Mouse (Mus musculus): ENCODE measurements around the gene Hdac6. TPM values are rescaled to one million over a fixed set of nuclear protein-coding genes. Genes with fewer than 3 reads are reported as not detected.

Gene Hdac6
- total RNA-seq (2023) = 17.9 TPM

GRCm38 (mm10) chrX:7947108-7947899 is at the start of gene Hdac6:
TSS of gene Hdac6 (minus strand) at chrX:7947889.

GRCm38 (mm10) chrX:7977892-7978291 is 30.2 kb upstream of the Hdac6 start, which contains the start of gene Gata1:
TSS of gene Gata1 (minus strand) at chrX:7978071.

GRCm38 (mm10) chrX:7928270-7928790 is 19.4 kb downstream of the Hdac6 start, which contains the start of gene Eras:
TSS of gene Eras (minus strand) at chrX:7928607.

GRCm38 (mm10) chrX:7919601-7920383 is 27.9 kb downstream of the Hdac6 start, which contains the start of gene Pcsk1n:
TSS of gene Pcsk1n (plus strand) at chrX:7919822.

GRCm38 (mm10) chrX:7909242-7909641 is 38.4 kb downstream of the Hdac6 start, which contains the start of gene Gm10490:
TSS of gene Gm10490 (plus strand) at chrX:7909542.

GRCm38 (mm10) chrX:7907735-7908134 is 40.0 kb downstream of the Hdac6 start, which contains the start of gene Gm10491:
TSS of gene Gm10491 (minus strand) at chrX:7907835.

GRCm38 (mm10) chrX:7898880-7899874 is 48.5 kb downstream of the Hdac6 start, which contains the start of the genes Pqbp1 and Timm17b:
TSS of gene Pqbp1 (minus strand) at chrX:7899269.
TSS of gene Timm17b (plus strand) at chrX:7899357.

GRCm38 (mm10) chrX:7883841-7884567 is 63.7 kb downstream of the Hdac6 start, which contains the start of gene Slc35a2:
TSS of gene Slc35a2 (plus strand) at chrX:7884028.

Other genes with a start within 250 kb of the Hdac6 start
- 105 TPM for gene Wdr45, start 233.6 kb downstream of the Hdac6 start, total RNA-seq (2023)
- not detected for gene Gm45208, start 225.6 kb downstream of the Hdac6 start, total RNA-seq (2023)
- gene Praf2, start 219.4 kb downstream of the Hdac6 start, total RNA-seq (2023) = 16.9 TPM
- not detected for gene Ccdc120, start 197.0 kb downstream of the Hdac6 start, total RNA-seq (2023)
- 22.6 TPM for gene Tfe3, start 185.3 kb downstream of the Hdac6 start, total RNA-seq (2023)
- 150 TPM for gene Gripap1, start 158.1 kb downstream of the Hdac6 start, total RNA-seq (2023)
- 1.2 TPM for gene Kcnd1, start 125.6 kb downstream of the Hdac6 start, total RNA-seq (2023)
- 205 TPM for gene Otud5, start 106.5 kb downstream of the Hdac6 start, total RNA-seq (2023)
- 56.9 TPM for gene Pim2, start 69.6 kb downstream of the Hdac6 start, total RNA-seq (2023)
- 24.8 TPM for gene Slc35a2, start 63.9 kb downstream of the Hdac6 start, total RNA-seq (2023)
- gene Pqbp1, start 48.6 kb downstream of the Hdac6 start, total RNA-seq (2023) = 83.4 TPM
- gene Timm17b, start 48.5 kb downstream of the Hdac6 start, total RNA-seq (2023) = 37.8 TPM
- gene Gm10491, start 40.1 kb downstream of the Hdac6 start, total RNA-seq (2023) = not detected
- not detected for gene Gm10490, start 38.3 kb downstream of the Hdac6 start, total RNA-seq (2023)
- gene Pcsk1n, start 28.1 kb downstream of the Hdac6 start, total RNA-seq (2023) = not detected
- not detected for gene Eras, start 19.3 kb downstream of the Hdac6 start, total RNA-seq (2023)
- 3.3 TPM for gene Gata1, start 30.2 kb upstream of the Hdac6 start, total RNA-seq (2023)
- gene Glod5, start 70.6 kb upstream of the Hdac6 start, total RNA-seq (2023) = not detected
- 30.1 TPM for gene Suv39h1, start 126.9 kb upstream of the Hdac6 start, total RNA-seq (2023)
- gene Was, start 142.6 kb upstream of the Hdac6 start, total RNA-seq (2023) = 114 TPM
- 49.9 TPM for gene Wdr13, start 185.0 kb upstream of the Hdac6 start, total RNA-seq (2023)
- 479 TPM for gene Rbm3, start 198.0 kb upstream of the Hdac6 start, total RNA-seq (2023)
- gene Tbc1d25, start 228.3 kb upstream of the Hdac6 start, total RNA-seq (2023) = 16.9 TPM
- 48.9 TPM for gene Ebp, start 245.6 kb upstream of the Hdac6 start, total RNA-seq (2023)

Data from CD4-positive naive resting alpha-beta T cell, adult 57 days (primary cell).